Mouse (Mus musculus) embryo, embryonic 10 days (tissue): ENCODE results near the gene Adipoq.

Source experiments
- DNase-seq: peaks from one replicate; pipeline ENCODE4 v3.0.0-alpha.2; 2015; ENCODE audit warnings: low spot score

Adipoq gene

GRCm38 (mm10) chr16:23201498-23201897, 55.2 kb downstream of the Adipoq start:
- no peak for DNase-seq
